Mouse (Mus musculus) brain, embryonic 14.5 days (tissue): Measurements from ENCODE around the gene Nod1.

ENCODE experiments used
- CTCF ChIP-seq: fragments of 200-500 bp; IDR thresholded peaks from 2 replicates; pipeline ENCODE4 v1.5.1; 2012; ENCODE audit warnings: inconsistent platforms, mild to moderate bottlenecking, moderate library complexity, borderline replicate concordance; ENCODE audit not compliant: insufficient read depth, insufficient read length; ENCODE audit errors: extremely low read depth
- POLR2A ChIP-seq: fragments of 200-500 bp; IDR thresholded peaks from 2 replicates; pipeline ENCODE4 v1.6.1; 2012; ENCODE audit warnings: mild to moderate bottlenecking, inconsistent platforms, borderline replicate concordance; ENCODE audit not compliant: poor library complexity, insufficient read depth, insufficient read length, severe bottlenecking; ENCODE audit errors: extremely low read depth

DNA sequence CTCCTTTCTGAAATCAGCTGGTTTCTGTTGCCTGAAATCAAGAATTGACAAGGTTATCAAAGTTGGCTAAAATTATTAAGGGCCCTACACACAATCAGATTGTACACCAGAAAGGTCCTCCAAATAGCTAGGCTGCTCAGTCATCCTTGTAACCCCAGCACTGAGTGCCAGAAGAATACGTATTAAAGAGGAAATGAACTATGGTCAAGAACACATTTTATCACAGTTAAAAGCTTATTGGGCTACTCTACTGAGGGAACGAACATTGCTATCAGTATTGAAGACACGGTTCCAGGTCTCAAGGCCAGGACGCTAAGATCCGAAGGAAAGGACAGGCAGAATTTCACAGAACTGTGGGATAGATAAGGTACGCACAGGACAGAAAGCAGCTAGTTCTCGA, 19.7 kb upstream of the Nod1 start:
- TF ChIP-seq POLR2A (no peak), CTCF (no peak)
